Mouse (Mus musculus): ENCODE measurements around the gene Bub3.

Gene Bub3

GRCm38 (mm10) chr7:131556116-131556515 is 3.9 kb upstream of the Bub3 start:
- no peak for DNase-seq (ENCODE audit: low spot score)

- DNase-seq (ENCODE audit: low spot score), result no peak
Observed at GRCm38 (mm10) chr7:131556541-131557271, 3.3 kb upstream of the Bub3 start.

GRCm38 (mm10) chr7:131557751-131558150 is 2.3 kb upstream of the Bub3 start:
- no peak for DNase-seq (ENCODE audit: low spot score)

GRCm38 (mm10) chr7:131560697-131561042 is 648 bp downstream of the Bub3 start:
- DNase-seq (ENCODE audit: low spot score), result no peak

GRCm38 (mm10) chr7:131575246-131575645 is 15.2 kb downstream of the Bub3 start:
- no peak for DNase-seq (ENCODE audit: low spot score)

GRCm38 (mm10) chr7:131582178-131582577 is 22.2 kb downstream of the Bub3 start:
- no peak for DNase-seq (ENCODE audit: low spot score)

GRCm38 (mm10) chr7:131585551-131585950 is 25.5 kb downstream of the Bub3 start:
- DNase-seq (ENCODE audit: low spot score), result no peak

- no peak for DNase-seq (ENCODE audit: low spot score)
Observed at GRCm38 (mm10) chr7:131597779-131598482, 37.9 kb downstream of the Bub3 start.

- no peak for DNase-seq (ENCODE audit: low spot score)
Observed at GRCm38 (mm10) chr7:131598483-131598824, 38.4 kb downstream of the Bub3 start.

GRCm38 (mm10) chr7:131602106-131602505 is 42.1 kb downstream of the Bub3 start:
- DNase-seq (ENCODE audit: low spot score), result no peak

- DNase-seq (ENCODE audit: low spot score), result no peak
Observed at GRCm38 (mm10) chr7:131603186-131603585, 43.2 kb downstream of the Bub3 start.

GRCm38 (mm10) chr7:131604946-131605345 is 44.9 kb downstream of the Bub3 start:
- no peak for DNase-seq (ENCODE audit: low spot score)

GRCm38 (mm10) chr7:131605481-131605880 is 45.5 kb downstream of the Bub3 start:
- no peak for DNase-seq (ENCODE audit: low spot score)

- DNase-seq (ENCODE audit: low spot score), result no peak
Observed at GRCm38 (mm10) chr7:131608049-131608448, 48.0 kb downstream of the Bub3 start.

GRCm38 (mm10) chr7:131609677-131610076 is 49.7 kb downstream of the Bub3 start:
- no peak for DNase-seq (ENCODE audit: low spot score)

Measured in ovary, adult 18-20 months (tissue).